Mouse (Mus musculus) ES-E14 (cell line): ENCODE results near the gene A930017K11Rik. TPM values are rescaled to one million over a fixed set of nuclear protein-coding genes. Genes with fewer than 3 reads are reported as not detected.

Source experiments
- DNase-seq: peaks from one replicate; pipeline ENCODE4 v3.0.0-alpha.2; 2013; ENCODE audit warnings: low read depth, low spot score
- H3K27ac ChIP-seq: 2 replicates; pipeline ENCODE4 v1.5.1; 2012; ENCODE audit warnings: low read depth, mild to moderate bottlenecking, low read length, moderate library complexity, mixed read lengths; ENCODE audit not compliant: poor library complexity, insufficient read depth, severe bottlenecking
- H3K36me3 ChIP-seq: 2 replicates; pipeline ENCODE4 v1.6.1; 2012; ENCODE audit warnings: mild to moderate bottlenecking, low read length, moderate library complexity, mixed read lengths; ENCODE audit not compliant: control insufficient read depth, poor library complexity, insufficient read depth, severe bottlenecking
- H3K4me1 ChIP-seq, 2 experiments: fragments of 150-350 bp in 1 of 2; sonication (generic) in 1 of 2; 2 replicates each; pipeline ENCODE4 v1.6.1; 2012; ENCODE audit warnings: low read length in 2 of 2, mild to moderate bottlenecking in 1 of 2, mixed read lengths in 1 of 2; ENCODE audit not compliant: control insufficient read depth in 2 of 2, insufficient read depth in 2 of 2, poor library complexity in 1 of 2
- H3K4me3 ChIP-seq, 2 experiments: fragments of 150-350 bp in 1 of 2; sonication (generic) in 1 of 2; 2 replicates each; pipeline ENCODE4 v1.5.1; 2012; ENCODE audit warnings: low read length in 2 of 2, low read depth in 1 of 2, mild to moderate bottlenecking in 1 of 2, mixed read lengths in 1 of 2; ENCODE audit not compliant: insufficient read depth in 1 of 2, poor library complexity in 1 of 2, severe bottlenecking in 1 of 2
- H3K9ac ChIP-seq: 2 replicates; pipeline ENCODE4 v1.6.1; 2012; ENCODE audit warnings: low read depth, mild to moderate bottlenecking, low read length, mixed read lengths; ENCODE audit not compliant: poor library complexity, insufficient read depth, severe bottlenecking
- H3K9me3 ChIP-seq: fragments of 150-350 bp; sonication (generic); 2 replicates; pipeline ENCODE4 v1.6.1; 2012; ENCODE audit warnings: low read depth, mild to moderate bottlenecking, low read length; ENCODE audit not compliant: control insufficient read depth, insufficient read depth
- CHD2 ChIP-seq: IDR thresholded peaks from 2 replicates; pipeline ENCODE4 v1.6.1; 2014; ENCODE audit warnings: mild to moderate bottlenecking, low read depth, low read length, inconsistent platforms
- HCFC1 ChIP-seq: IDR thresholded peaks from 2 replicates; pipeline ENCODE4 v1.6.1; 2012; ENCODE audit warnings: low read length, inconsistent platforms, borderline replicate concordance; ENCODE audit not compliant: insufficient read depth
- MAFK ChIP-seq: IDR thresholded peaks from 2 replicates; pipeline ENCODE4 v1.6.1; 2014; ENCODE audit warnings: mild to moderate bottlenecking, low read depth, low read length, inconsistent platforms; ENCODE audit not compliant: insufficient read depth
- ZC3H11A ChIP-seq: IDR thresholded peaks from 2 replicates; pipeline ENCODE4 v1.6.1; 2012; ENCODE audit warnings: low read depth, mild to moderate bottlenecking, inconsistent platforms, low read length, borderline replicate concordance
- ZNF384 ChIP-seq: IDR thresholded peaks from 2 replicates; pipeline ENCODE4 v1.6.1; 2012; ENCODE audit warnings: low read depth, low read length, inconsistent platforms
- in situ Hi-C, 2 experiments: fragments of 600-800 bp; cut with MboI; formaldehyde crosslinking; loops; one replicate each; pipeline ENCODE4 v1.15.1; 2025; ENCODE audit warnings: low sequenced_read_pairs in 2 of 2, inconsistent platforms in 1 of 2; ENCODE audit not compliant: unreplicated experiment in 2 of 2
- total RNA-seq: library from RNA; depleted of rRNA; stranded (reverse); fragments of 300-350 nt; gene quantifications from 2 replicates; pipeline ENCODE4 v1.2.3, GENCODE M21; 2012

A930017K11Rik gene
- total RNA-seq, 1 experiment: not detected

DNA sequence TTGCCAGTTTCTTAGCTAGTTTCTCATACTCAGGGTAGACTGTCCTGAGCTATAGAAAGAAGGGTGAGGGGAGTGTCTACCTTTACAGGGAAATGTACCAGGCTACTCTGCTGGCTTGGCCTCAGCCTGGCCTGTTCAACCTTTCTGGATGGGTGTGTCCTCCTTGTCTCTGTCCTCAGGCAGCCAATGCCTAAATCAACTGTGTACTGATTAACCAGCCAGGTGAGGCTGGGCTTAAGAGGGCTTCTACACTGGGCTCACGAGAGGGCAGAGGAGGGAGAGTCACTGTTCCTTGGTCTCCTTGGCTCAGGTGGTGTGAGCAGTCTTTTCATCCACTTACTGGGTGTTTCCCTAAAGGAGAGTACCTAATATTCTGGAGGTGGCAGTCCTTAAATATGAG lies 15.8 kb upstream of the A930017K11Rik start:
- TF ChIP-seq CHD2 (no peak), ZNF384 (no peak), ZC3H11A (no peak), HCFC1 (no peak), MAFK (no peak)
- in situ Hi-C loops: no loop called here
- H3K36me3 ChIP-seq: 0 out of 2 replicates have a peak, but pooled peaks cover 1% of the 10 kb centered on the region

DNA sequence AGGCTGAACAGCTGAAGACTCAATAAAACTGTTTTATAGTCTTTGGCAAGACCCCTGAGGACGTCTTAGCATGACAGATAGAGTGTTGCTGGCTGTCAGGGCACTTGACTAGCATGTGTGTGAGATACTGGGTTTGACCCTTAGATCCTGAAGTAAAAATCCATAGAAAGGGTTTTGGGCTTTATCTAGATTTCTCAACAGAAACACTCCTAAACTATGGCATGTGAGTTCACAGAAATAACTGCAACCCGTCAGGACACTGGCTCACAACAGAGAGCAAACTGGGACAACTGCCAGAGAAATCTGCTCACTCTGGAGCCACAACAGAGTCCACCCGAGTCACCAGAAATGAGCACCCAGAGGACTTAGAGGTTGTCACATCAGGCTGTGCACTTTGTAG lies 15.3 kb upstream of the A930017K11Rik start:
- 0 out of 2 replicates have a peak, but pooled peaks cover 1% of the 10 kb centered on the region for H3K36me3 ChIP-seq
- no peak for DNase-seq
- TF ChIP-seq MAFK (no peak), CHD2 (no peak), ZNF384 (no peak), ZC3H11A (no peak), HCFC1 (no peak)
- H3K9ac ChIP-seq: no peak overlapping the region
- in situ Hi-C loops: no loop called here
- H3K4me1 ChIP-seq: no peaks in the 10 kb centered on the region
- H3K27ac ChIP-seq: no peak overlapping the region
- H3K9me3 ChIP-seq: no peaks in the 10 kb centered on the region
- no peak overlapping the region for H3K4me3 ChIP-seq

More for the DNA sequence above, 15.8 kb upstream of the A930017K11Rik start:
- DNase-seq: no peak
- Histone ChIP-seq H3K4me1 (no peaks in the 10 kb centered on the region), H3K4me3 (no peak overlapping the region), H3K9me3 (no peaks in the 10 kb centered on the region), H3K9ac (no peak overlapping the region), H3K27ac (no peak overlapping the region)

DNA sequence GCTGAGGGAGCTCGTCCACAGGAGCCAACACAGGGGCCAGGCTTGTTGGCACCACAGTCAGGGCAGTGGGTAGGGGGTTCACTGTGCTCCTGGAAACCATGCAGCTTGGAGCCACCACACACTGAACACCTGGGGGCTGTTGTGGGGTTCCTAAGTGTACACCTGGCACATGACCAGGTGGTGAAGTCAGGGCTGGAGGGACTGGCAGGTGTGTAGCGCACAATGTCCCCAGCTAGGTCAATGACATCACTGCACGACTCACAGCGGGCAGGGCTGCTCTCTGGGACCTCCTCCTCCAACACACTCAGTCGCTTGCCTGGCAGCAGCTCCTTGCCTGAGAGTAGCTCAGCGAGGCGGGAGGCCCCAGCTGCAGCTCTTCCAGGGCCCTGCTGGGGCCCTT lies 11.9 kb upstream of the A930017K11Rik start:
- Histone ChIP-seq H3K4me3 (no peak overlapping the region), H3K27ac (no peak overlapping the region), H3K9me3 (no peaks in the 10 kb centered on the region), H3K9ac (no peak overlapping the region), H3K36me3 (peaks cover 5% of the 10 kb centered on the region; the same call in 1 of the 2 replicates), H3K4me1 (no peaks in the 10 kb centered on the region)
- TF ChIP-seq ZC3H11A (no peak), HCFC1 (no peak), ZNF384 (no peak), MAFK (no peak), CHD2 (no peak)
- in situ Hi-C loops: no loop called here
- no peak for DNase-seq

DNA sequence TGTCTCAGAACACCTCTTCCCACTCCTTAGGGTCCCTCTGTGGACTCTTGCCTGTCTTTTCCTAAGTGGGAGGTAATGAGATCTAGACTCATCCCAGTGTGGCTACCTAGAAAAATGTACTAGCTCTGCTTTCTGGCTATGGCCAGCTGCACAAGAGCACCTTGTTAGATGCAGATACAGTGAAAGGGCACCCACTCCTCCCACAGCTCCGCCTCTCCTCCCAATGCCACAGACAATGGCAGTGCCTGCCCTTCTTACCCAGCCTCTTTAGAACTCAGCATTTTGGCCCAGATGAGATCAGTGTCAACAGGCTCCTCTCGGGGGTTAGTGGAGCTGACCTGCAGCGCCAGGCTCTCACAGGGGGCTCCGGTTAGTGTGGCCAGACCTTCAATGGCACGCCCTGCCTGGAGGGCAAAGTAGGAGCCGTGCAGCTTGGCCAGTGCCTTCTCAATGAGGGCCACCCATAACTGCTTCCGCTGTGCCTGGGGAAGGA lies 10.1 kb upstream of the A930017K11Rik start:
- no peak for DNase-seq
- Histone ChIP-seq H3K36me3 (peaks cover 5% of the 10 kb centered on the region; the same call in 1 of the 2 replicates), H3K9me3 (no peaks in the 10 kb centered on the region), H3K27ac (no peak overlapping the region), H3K9ac (no peak overlapping the region), H3K4me3 (no peak overlapping the region), H3K4me1 (0 out of 4 replicates have a peak, but pooled peaks cover 0 to 1% of the 10 kb centered on the region in 2 experiments)
- in situ Hi-C loops: no loop called here
- TF ChIP-seq ZC3H11A (no peak), HCFC1 (no peak), ZNF384 (no peak), MAFK (no peak), CHD2 (no peak)
